ENCODE assay signal across 13 mouse cellular contexts in genomic region chr5:44553765-44554352, GRCm38 (mm10).
DNase-seq lines count a peak whose midpoint lies in the region; ATAC-seq lines count a peak whose summit lies in the region.
"Had no signal": no experiment of that assay in that cellular context is flagged by ENCODE, and none has a peak within 500 bp of the region (broad histone marks: within the 10 kb centered on the region; RNA-seq: fewer than 3 reads in every experiment).

No protein-coding gene starts in this region.

- no peak overlapping the region for H3K9ac ChIP-seq in forebrain, embryonic 11.5 days (ENCODE audit: low read length)
- no peak overlapping the region for H3K9ac ChIP-seq in neural tube, embryonic 11.5 days (ENCODE audit: low read length)
- H3K9ac ChIP-seq in kidney, embryonic 16.5 days (replicated peaks; ENCODE audit: low read length) = no peak overlapping the region
- H3K9ac ChIP-seq: forebrain, embryonic 12.5 days had no signal

- no peaks in the 10 kb centered on the region for H3K27me3 ChIP-seq in forebrain, embryonic 10.5 days (ENCODE audit: poor library complexity, severe bottlenecking)
- no peaks in the 10 kb centered on the region for H3K27me3 ChIP-seq in forebrain, embryonic 11.5 days (ENCODE audit: control insufficient read depth, insufficient read depth, low read length)
- H3K27me3 ChIP-seq in neural tube, embryonic 11.5 days (ENCODE audit: control insufficient read depth, insufficient read depth, low read length) = no peaks in the 10 kb centered on the region
- H3K27me3 ChIP-seq in kidney, embryonic 16.5 days (ENCODE audit: insufficient read depth, low read length) = no peaks in the 10 kb centered on the region
- H3K27me3 ChIP-seq: forebrain, embryonic 12.5 days had no signal

- no peak for ATAC-seq in forebrain, embryonic 11.5 days (replicated peaks; ENCODE audit: low FRiP score)
- no peak for ATAC-seq in neural tube, embryonic 11.5 days (ENCODE audit: insufficient read depth, low FRiP score, low TSS enrichment)
- ATAC-seq in kidney, embryonic 16.5 days (ENCODE audit: low FRiP score, low TSS enrichment) = peak; percentile 71
- no peak for ATAC-seq in erythroid progenitor cell, adult 5-6 weeks (replicated peaks; ENCODE audit: low FRiP score, poor library complexity, severe bottlenecking)
- ATAC-seq: hindbrain, postnatal 0 days had no signal

- H3K4me2 ChIP-seq in forebrain, embryonic 11.5 days (ENCODE audit: low read depth, low read length, severe bottlenecking) = no peak overlapping the region
- no peak overlapping the region for H3K4me2 ChIP-seq in neural tube, embryonic 11.5 days (ENCODE audit: low read depth)
- H3K4me2 ChIP-seq in kidney, embryonic 16.5 days (replicated peaks; ENCODE audit: low read depth, low read length) = no peak overlapping the region
- H3K4me2 ChIP-seq: forebrain, embryonic 12.5 days had no signal

- peaks cover 5% of the 10 kb centered on the region for H3K4me1 ChIP-seq in forebrain, embryonic 10.5 days
- no peaks in the 10 kb centered on the region for H3K4me1 ChIP-seq in forebrain, embryonic 11.5 days (replicated peaks; ENCODE audit: control insufficient read depth, insufficient read depth, low read length)
- H3K4me1 ChIP-seq in neural tube, embryonic 11.5 days (ENCODE audit: control insufficient read depth, insufficient read depth, low read length) = no peaks in the 10 kb centered on the region
- peaks cover 25% of the 10 kb centered on the region for H3K4me1 ChIP-seq in kidney, embryonic 16.5 days (ENCODE audit: insufficient read depth, low read length)
- H3K4me1 ChIP-seq: forebrain, embryonic 12.5 days had no signal

- 0 out of 2 replicates have a peak overlapping the region, but pooled peaks have one; percentile 26 for H3K27ac ChIP-seq in forebrain, embryonic 10.5 days
- no peak overlapping the region for H3K27ac ChIP-seq in forebrain, embryonic 11.5 days (ENCODE audit: low read depth, low read length)
- H3K27ac ChIP-seq in neural tube, embryonic 11.5 days (ENCODE audit: low read depth, low read length) = no peak overlapping the region
- peak overlapping the region; percentile 51 for H3K27ac ChIP-seq in kidney, embryonic 16.5 days (ENCODE audit: low read length)
- H3K27ac ChIP-seq: forebrain, embryonic 12.5 days; hindbrain, postnatal 0 days; left cerebral cortex, adult 2 months had no signal

- DNase-seq in forebrain, embryonic 10.5 days (ENCODE audit: extremely low spot score, low spot score) = no peak
- no peak for DNase-seq in forebrain, embryonic 11.5 days (ENCODE audit: low spot score)
- DNase-seq in neural tube, embryonic 11.5 days (ENCODE audit: low spot score) = peak; percentile 19
- DNase-seq in neural tube, embryonic 10.5 days (ENCODE audit: extremely low spot score, low spot score) = no peak
- no peak for DNase-seq in layer of hippocampus, adult 18-20 months (ENCODE audit: low spot score in 2 of 2)
- no peak for DNase-seq in testis, postnatal 14 days (ENCODE audit: low spot score)
- DNase-seq: cerebellum, postnatal 10 days; thymus, postnatal 36 days had no signal

- WGBS in forebrain, embryonic 10.5 days = 86% methylated on average over 11 of the region's 11 CpGs
- WGBS in forebrain, embryonic 11.5 days = 79% methylated on average over 11 of the region's 11 CpGs
- WGBS in neural tube, embryonic 11.5 days = 68% methylated on average over 11 of the region's 11 CpGs
- WGBS in kidney, embryonic 16.5 days = 49% methylated on average over 11 of the region's 11 CpGs

- H3K36me3 ChIP-seq in forebrain, embryonic 10.5 days (replicated peaks) = no peaks in the 10 kb centered on the region
- H3K36me3 ChIP-seq in forebrain, embryonic 11.5 days (ENCODE audit: control insufficient read depth, insufficient read depth, low read length) = no peaks in the 10 kb centered on the region
- no peaks in the 10 kb centered on the region for H3K36me3 ChIP-seq in neural tube, embryonic 11.5 days (ENCODE audit: control insufficient read depth, insufficient read depth, low read length)
- no peaks in the 10 kb centered on the region for H3K36me3 ChIP-seq in kidney, embryonic 16.5 days (ENCODE audit: insufficient read depth, low read length)
- H3K36me3 ChIP-seq: forebrain, embryonic 12.5 days had no signal

- H3K4me3 ChIP-seq in forebrain, embryonic 10.5 days = no peak overlapping the region
- no peak overlapping the region for H3K4me3 ChIP-seq in forebrain, embryonic 11.5 days (ENCODE audit: low read depth, low read length)
- no peak overlapping the region for H3K4me3 ChIP-seq in neural tube, embryonic 11.5 days (ENCODE audit: low read depth, low read length)
- H3K4me3 ChIP-seq in kidney, embryonic 16.5 days (ENCODE audit: low read length) = no peak overlapping the region
- H3K4me3 ChIP-seq: forebrain, embryonic 12.5 days; left cerebral cortex, adult 2 months had no signal

- H3K9me3 ChIP-seq in forebrain, embryonic 10.5 days = no peaks in the 10 kb centered on the region
- no peaks in the 10 kb centered on the region for H3K9me3 ChIP-seq in forebrain, embryonic 11.5 days (ENCODE audit: control insufficient read depth, low read length)
- H3K9me3 ChIP-seq in neural tube, embryonic 11.5 days (ENCODE audit: control insufficient read depth, low read length) = no peaks in the 10 kb centered on the region
- H3K9me3 ChIP-seq in kidney, embryonic 16.5 days (ENCODE audit: low read length) = no peaks in the 10 kb centered on the region
- H3K9me3 ChIP-seq: forebrain, embryonic 12.5 days had no signal

Comparison
In these comparisons a context has a peak if more than half of its experiments do, and no peak if none do; other contexts are left out.
1. H3K27ac ChIP-seq: peak in forebrain, embryonic 10.5 days (single experiment) and kidney, embryonic 16.5 days (single experiment); none in forebrain, embryonic 11.5 days (single experiment) and neural tube, embryonic 11.5 days (single experiment).